ENCODE assay signal across 24 mouse cellular contexts in the genomic region with DNA sequence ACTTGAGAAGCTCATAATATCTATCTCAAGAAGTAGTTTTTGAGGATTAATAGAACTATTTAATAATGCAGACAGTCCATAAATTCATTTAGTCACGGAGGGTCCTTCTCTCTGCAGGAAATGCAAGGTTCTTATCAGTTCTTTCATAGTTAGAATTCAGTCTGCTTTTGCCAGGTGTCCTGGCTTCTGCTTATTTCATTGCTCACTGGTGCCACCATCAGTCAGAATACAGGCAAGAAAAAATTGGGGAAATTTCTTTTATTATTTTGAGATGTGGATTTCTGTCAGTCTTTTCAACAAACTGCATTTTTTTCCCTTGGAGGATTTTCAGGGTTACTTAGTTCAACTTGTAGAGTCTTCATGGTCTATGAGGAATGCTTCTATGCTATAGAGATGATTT. TPM values are rescaled to one million over a fixed set of nuclear protein-coding genes. Genes with fewer than 3 reads are reported as not detected.
DNase-seq lines count a peak whose midpoint lies in the region; ATAC-seq and TF ChIP-seq lines count a peak whose summit lies in the region.
"Had no signal": no experiment of that assay in that cellular context is flagged by ENCODE, and none has a peak within 500 bp of the region (broad histone marks: within the 10 kb centered on the region; RNA-seq: fewer than 3 reads in every experiment).

No protein-coding gene starts in this region.

- no peak for ATAC-seq in forebrain, embryonic 14.5 days
- no peak for ATAC-seq in midbrain, postnatal 0 days (ENCODE audit: low FRiP score)
- ATAC-seq in midbrain, embryonic 13.5 days = no peak
- ATAC-seq in stomach, postnatal 0 days (ENCODE audit: low FRiP score, low TSS enrichment) = no peak
- no peak for ATAC-seq in erythroid progenitor cell, adult 5-6 weeks (replicated peaks; ENCODE audit: low FRiP score, poor library complexity, severe bottlenecking)
- ATAC-seq: CD4-positive, CD25-positive, alpha-beta regulatory T cell, adult 4 months had no signal

- H3K4me3 ChIP-seq in forebrain, embryonic 14.5 days (ENCODE audit: low read depth, low read length) = no peak overlapping the region
- H3K4me3 ChIP-seq in forebrain, embryonic 10.5 days = no peak overlapping the region
- H3K4me3 ChIP-seq in midbrain, postnatal 0 days (ENCODE audit: low read depth, low read length) = no peak overlapping the region
- no peak overlapping the region for H3K4me3 ChIP-seq in midbrain, embryonic 13.5 days (replicated peaks)
- H3K4me3 ChIP-seq in stomach, postnatal 0 days (ENCODE audit: low read depth, low read length) = no peak overlapping the region
- H3K4me3 ChIP-seq: hindbrain, embryonic 12.5 days; limb, embryonic 15.5 days; neural tube, embryonic 15.5 days had no signal

- no peaks in the 10 kb centered on the region for H3K9me3 ChIP-seq in forebrain, embryonic 14.5 days (replicated peaks; ENCODE audit: control insufficient read depth, low read length)
- no peaks in the 10 kb centered on the region for H3K9me3 ChIP-seq in forebrain, embryonic 10.5 days
- H3K9me3 ChIP-seq in midbrain, postnatal 0 days (ENCODE audit: low read length) = no peaks in the 10 kb centered on the region
- no peaks in the 10 kb centered on the region for H3K9me3 ChIP-seq in midbrain, embryonic 13.5 days
- no peaks in the 10 kb centered on the region for H3K9me3 ChIP-seq in stomach, postnatal 0 days (ENCODE audit: control insufficient read depth, low read length)
- H3K9me3 ChIP-seq: hindbrain, embryonic 12.5 days; limb, embryonic 15.5 days; neural tube, embryonic 15.5 days had no signal

- no peak overlapping the region for H3K27ac ChIP-seq in forebrain, embryonic 14.5 days (ENCODE audit: low read depth, low read length)
- H3K27ac ChIP-seq in forebrain, embryonic 10.5 days = no peak overlapping the region
- H3K27ac ChIP-seq in midbrain, postnatal 0 days (ENCODE audit: low read depth, low read length) = no peak overlapping the region
- no peak overlapping the region for H3K27ac ChIP-seq in midbrain, embryonic 13.5 days
- no peak overlapping the region for H3K27ac ChIP-seq in stomach, postnatal 0 days (replicated peaks)
- H3K27ac ChIP-seq: hindbrain, embryonic 12.5 days; limb, embryonic 15.5 days; neural tube, embryonic 15.5 days had no signal

- WGBS in forebrain, embryonic 14.5 days = 6% methylated on average over 1 of the region's 1 CpGs
- WGBS in forebrain, embryonic 10.5 days = 18% methylated on average over 1 of the region's 1 CpGs
- 3% methylated on average over 1 of the region's 1 CpGs for WGBS in midbrain, postnatal 0 days
- 6% methylated on average over 1 of the region's 1 CpGs for WGBS in midbrain, embryonic 13.5 days
- 3% methylated on average over 1 of the region's 1 CpGs for WGBS in stomach, postnatal 0 days

- H3K4me2 ChIP-seq in forebrain, embryonic 14.5 days (ENCODE audit: low read length) = no peak overlapping the region
- no peak overlapping the region for H3K4me2 ChIP-seq in midbrain, postnatal 0 days (ENCODE audit: low read depth, low read length, poor library complexity, severe bottlenecking)
- H3K4me2 ChIP-seq in midbrain, embryonic 13.5 days (replicated peaks) = no peak overlapping the region
- no peak overlapping the region for H3K4me2 ChIP-seq in stomach, postnatal 0 days (replicated peaks; ENCODE audit: low read depth)
- H3K4me2 ChIP-seq: hindbrain, embryonic 12.5 days; limb, embryonic 15.5 days; neural tube, embryonic 15.5 days had no signal

- TF ChIP-seq EP300 in stomach, postnatal 0 days (optimal IDR thresholded peaks at IDR 0.05) = no peak

- peak; percentile 63 for TF ChIP-seq CTCF in midbrain, postnatal 0 days (IDR thresholded peaks at IDR 0.05)
- TF ChIP-seq CTCF in stomach, postnatal 0 days (IDR thresholded peaks at IDR 0.05; ENCODE audit: low read depth) = peak; percentile 49

- no peaks in the 10 kb centered on the region for H3K36me3 ChIP-seq in forebrain, embryonic 14.5 days (ENCODE audit: control insufficient read depth, insufficient read depth, low read length)
- no peaks in the 10 kb centered on the region for H3K36me3 ChIP-seq in forebrain, embryonic 10.5 days (replicated peaks)
- H3K36me3 ChIP-seq in midbrain, postnatal 0 days (ENCODE audit: insufficient read depth, low read length) = no peaks in the 10 kb centered on the region
- no peaks in the 10 kb centered on the region for H3K36me3 ChIP-seq in midbrain, embryonic 13.5 days
- no peaks in the 10 kb centered on the region for H3K36me3 ChIP-seq in stomach, postnatal 0 days (ENCODE audit: control insufficient read depth, insufficient read depth, low read length)
- H3K36me3 ChIP-seq: hindbrain, embryonic 12.5 days; limb, embryonic 15.5 days; neural tube, embryonic 15.5 days had no signal

- H3K27me3 ChIP-seq in forebrain, embryonic 14.5 days (replicated peaks; ENCODE audit: control insufficient read depth, insufficient read depth, low read length) = no peaks in the 10 kb centered on the region
- H3K27me3 ChIP-seq in forebrain, embryonic 10.5 days (ENCODE audit: poor library complexity, severe bottlenecking) = peaks cover 13% of the 10 kb centered on the region; the same call in 1 of the 2 replicates
- H3K27me3 ChIP-seq in midbrain, postnatal 0 days (ENCODE audit: insufficient read depth, low read length) = no peaks in the 10 kb centered on the region
- no peaks in the 10 kb centered on the region for H3K27me3 ChIP-seq in midbrain, embryonic 13.5 days
- H3K27me3 ChIP-seq in stomach, postnatal 0 days (ENCODE audit: control insufficient read depth, insufficient read depth, low read length) = no peaks in the 10 kb centered on the region
- H3K27me3 ChIP-seq: hindbrain, embryonic 12.5 days; limb, embryonic 15.5 days; neural tube, embryonic 15.5 days had no signal

- no peaks in the 10 kb centered on the region for H3K4me1 ChIP-seq in forebrain, embryonic 14.5 days (ENCODE audit: control insufficient read depth, insufficient read depth, low read length)
- no peaks in the 10 kb centered on the region for H3K4me1 ChIP-seq in forebrain, embryonic 10.5 days
- no peaks in the 10 kb centered on the region for H3K4me1 ChIP-seq in midbrain, postnatal 0 days (ENCODE audit: insufficient read depth, low read length)
- 0 out of 2 replicates have a peak, but pooled peaks cover 4% of the 10 kb centered on the region for H3K4me1 ChIP-seq in midbrain, embryonic 13.5 days (replicated peaks)
- no peaks in the 10 kb centered on the region for H3K4me1 ChIP-seq in stomach, postnatal 0 days (replicated peaks; ENCODE audit: control insufficient read depth, insufficient read depth)
- H3K4me1 ChIP-seq: hindbrain, embryonic 12.5 days; limb, embryonic 15.5 days had no signal

- no peak overlapping the region for H3K9ac ChIP-seq in forebrain, embryonic 14.5 days (ENCODE audit: low read length)
- H3K9ac ChIP-seq in midbrain, postnatal 0 days (replicated peaks; ENCODE audit: low read length, poor library complexity, severe bottlenecking) = no peak overlapping the region
- no peak overlapping the region for H3K9ac ChIP-seq in midbrain, embryonic 13.5 days (replicated peaks)
- H3K9ac ChIP-seq in stomach, postnatal 0 days (ENCODE audit: low read length) = no peak overlapping the region
- H3K9ac ChIP-seq: hindbrain, embryonic 12.5 days; limb, embryonic 15.5 days; neural tube, embryonic 15.5 days had no signal

- DNase-seq in forebrain, embryonic 14.5 days (ENCODE audit: low spot score) = peak; percentile 42
- no peak for DNase-seq in forebrain, embryonic 10.5 days (ENCODE audit: extremely low spot score, low spot score)
- DNase-seq in kidney, adult 9 months = peak; percentile 2
- DNase-seq in kidney, postnatal 25 days = no peak
- peak; percentile 9 for DNase-seq in midbrain, postnatal 0 days (ENCODE audit: low spot score)
- DNase-seq in stomach, postnatal 0 days (ENCODE audit: low spot score) = no peak
- DNase-seq: adrenal gland, postnatal 25 days; kidney, adult 8-10 months; right cerebral cortex, adult 18-20 months had no signal

RNA-seq across cellular contexts. Expression of gene Pcdh11x, which starts 2.6 kb away (rescaled TPM):
- 13.9 and 20.4 TPM in 2 replicates for polyA plus RNA-seq in forebrain, embryonic 14.5 days (2014; fragmentation: Nextera tagmentation; extraction: Ambion mirVana)
- polyA plus RNA-seq in forebrain, embryonic 10.5 days (2016; fragmentation: Nextera tagmentation; extraction: Ambion mirVana) = 2.8 and 3.4 TPM in 2 replicates
- total RNA-seq in midbrain, postnatal 0 days (2014; rRNA removed) = 101 and 113 TPM in 2 replicates
- 56.9 and 57.8 TPM in 2 replicates for polyA plus RNA-seq in midbrain, postnatal 0 days (2015; fragmentation: Nextera tagmentation; extraction: Ambion mirVana)
- 15.7 and 17.0 TPM in 2 replicates for polyA plus RNA-seq in midbrain, embryonic 13.5 days (2015; fragmentation: Nextera tagmentation; extraction: Ambion mirVana)
- polyA plus RNA-seq in stomach, postnatal 0 days (2015; fragmentation: Nextera tagmentation; extraction: Ambion mirVana) = 0.89 and 1.3 TPM in 2 replicates
- total RNA-seq in erythroid progenitor cell, adult 5-6 weeks (2015; ENCODE audit: low replicate concordance) = not detected in 2 replicates
- total RNA-seq in erythroid progenitor cell, adult 5-6 weeks (2017; ENCODE audit: low replicate concordance) = not detected in 2 replicates
- total RNA-seq: megakaryocyte, adult 5-6 weeks had no signal

RNA-seq across cellular contexts. Expression of gene H2afb3, which starts 25.4 kb away (rescaled TPM):
- not detected in 2 replicates for polyA plus RNA-seq in forebrain, embryonic 14.5 days (2014; fragmentation: Nextera tagmentation; extraction: Ambion mirVana)
- not detected in 2 replicates for polyA plus RNA-seq in forebrain, embryonic 10.5 days (2016; fragmentation: Nextera tagmentation; extraction: Ambion mirVana)
- not detected in 2 replicates for total RNA-seq in midbrain, postnatal 0 days (2014; rRNA removed)
- not detected in 2 replicates for polyA plus RNA-seq in midbrain, postnatal 0 days (2015; fragmentation: Nextera tagmentation; extraction: Ambion mirVana)
- not detected in 2 replicates for polyA plus RNA-seq in midbrain, embryonic 13.5 days (2015; fragmentation: Nextera tagmentation; extraction: Ambion mirVana)
- not detected in 2 replicates for polyA plus RNA-seq in stomach, postnatal 0 days (2015; fragmentation: Nextera tagmentation; extraction: Ambion mirVana)
- not detected in 2 replicates for total RNA-seq in erythroid progenitor cell, adult 5-6 weeks (2015; ENCODE audit: low replicate concordance)
- total RNA-seq in erythroid progenitor cell, adult 5-6 weeks (2017; ENCODE audit: low replicate concordance) = not detected in 2 replicates
- total RNA-seq: adrenal gland, postnatal 25 days; layer of hippocampus, adult 8-10 months; left cerebral cortex, postnatal 14 days; megakaryocyte, adult 5-6 weeks had no signal
- polyA plus RNA-seq: CD4-positive, CD25-positive, alpha-beta regulatory T cell, adult 4 months; embryonic facial prominence, embryonic 11.5 days; gonadal fat pad, adult 2 months; heart, embryonic 14.5 days; hindbrain, embryonic 12.5 days; limb, embryonic 15.5 days; lung, embryonic 16.5 days; neural tube, embryonic 15.5 days; stomach, embryonic 14.5 days; thymus, postnatal 0 days had no signal

Comparison
In these comparisons a context has a peak if more than half of its experiments do, and no peak if none do; other contexts are left out.
1. DNase-seq: peak in forebrain, embryonic 14.5 days (single experiment), kidney, adult 9 months (single experiment) and midbrain, postnatal 0 days (single experiment); none in forebrain, embryonic 10.5 days (single experiment), kidney, postnatal 25 days (0 of 2) and stomach, postnatal 0 days (single experiment).